Mouse (Mus musculus) megakaryocyte, embryonic 14.5 days (primary cell): ENCODE measurements around the gene Tnfsf11.

ENCODE experiments used
- FLI1 ChIP-seq: IDR thresholded peaks from 2 replicates; pipeline ENCODE4 v1.6.1; 2012; ENCODE audit warnings: low read length, inconsistent platforms, mixed read lengths
- GATA1 ChIP-seq: IDR thresholded peaks from 3 replicates; pipeline ENCODE4 v1.6.1; 2012; ENCODE audit warnings: mixed read lengths, low read length, inconsistent platforms, borderline replicate concordance

DNA sequence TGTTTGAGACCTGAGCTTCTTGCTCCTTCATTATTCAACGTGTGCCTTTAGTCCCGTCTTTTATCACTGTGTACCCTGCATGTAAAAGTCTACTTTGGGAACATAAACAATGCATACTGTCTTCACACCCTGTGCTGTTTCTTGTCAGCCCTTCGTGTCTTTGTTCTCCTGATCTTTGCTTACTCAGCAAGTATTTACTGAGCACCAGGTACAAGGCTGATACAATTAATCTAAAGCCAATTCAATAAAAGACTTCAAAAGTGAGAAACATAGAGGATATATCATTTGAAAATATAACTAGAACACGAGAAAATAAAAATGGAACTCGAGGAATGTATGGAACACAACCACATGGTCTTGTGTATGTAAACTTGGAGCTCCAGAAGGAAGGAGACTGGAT is 9.8 kb upstream of the Tnfsf11 start:
- no peak for TF ChIP-seq GATA1
- no peak for TF ChIP-seq FLI1
